In the genomic region with DNA sequence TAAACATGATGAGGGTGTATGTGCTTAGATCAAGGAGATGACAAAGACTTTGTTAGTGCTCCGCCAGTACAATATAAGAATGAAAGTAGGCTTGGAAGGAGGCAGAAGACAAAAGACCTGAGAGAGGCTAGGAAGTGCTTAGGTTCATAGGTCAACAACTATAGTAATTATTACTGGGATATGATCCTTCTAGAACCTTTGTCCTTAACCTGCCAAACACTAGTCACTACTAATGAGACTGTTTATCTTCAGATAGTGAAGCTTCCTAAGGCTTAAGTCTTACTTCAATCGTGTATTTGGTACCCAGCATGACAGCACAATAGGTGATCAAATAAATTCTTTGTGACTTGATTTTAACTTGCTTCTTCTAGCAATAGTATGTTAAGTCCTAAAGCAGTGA, we compare ENCODE assay signal across 16 mouse cellular contexts.
"Had no signal": no experiment of that assay in that cellular context is flagged by ENCODE, and none has a peak within 500 bp of the region (broad histone marks: within the 10 kb centered on the region; RNA-seq: fewer than 3 reads in every experiment).

No protein-coding gene starts in this region.

- H3K4me3 ChIP-seq: layer of hippocampus, adult 2 months; limb, embryonic 12.5 days; limb, embryonic 15.5 days; midbrain, embryonic 13.5 days had no signal

- H3K27ac ChIP-seq: hindbrain, postnatal 0 days; layer of hippocampus, adult 2 months; limb, embryonic 12.5 days; limb, embryonic 15.5 days; liver, embryonic 14.5 days; macrophage; midbrain, embryonic 13.5 days had no signal

- H3K27me3 ChIP-seq: limb, embryonic 12.5 days; limb, embryonic 15.5 days; midbrain, embryonic 13.5 days had no signal

- H3K9ac ChIP-seq: limb, embryonic 12.5 days; limb, embryonic 15.5 days; liver, embryonic 14.5 days; liver, postnatal 0 days; lung, embryonic 14.5 days; midbrain, embryonic 13.5 days had no signal

- H3K4me2 ChIP-seq: limb, embryonic 12.5 days; limb, embryonic 15.5 days; liver, embryonic 11.5 days; lung, embryonic 14.5 days; midbrain, embryonic 13.5 days had no signal

- ATAC-seq: hindbrain, postnatal 0 days; inflammation-experienced regulatory T-cells, adult 6 months; midbrain, embryonic 13.5 days; midbrain, embryonic 16.5 days had no signal

- DNase-seq: layer of hippocampus, adult 9-11 months; left cerebral cortex, postnatal 4 days; lung, embryonic 14.5 days; thymus, adult 18-20 months; thymus, postnatal 36 days had no signal

- H3K36me3 ChIP-seq: limb, embryonic 12.5 days; limb, embryonic 15.5 days; midbrain, embryonic 13.5 days had no signal

- H3K9me3 ChIP-seq: limb, embryonic 12.5 days; limb, embryonic 15.5 days; midbrain, embryonic 13.5 days had no signal
